Comparison of ENCODE assay signal across 8 mouse cellular contexts in genomic region chr9:21238733-21239464, GRCm38 (mm10). TPM values are rescaled to one million over a fixed set of nuclear protein-coding genes. Genes with fewer than 3 reads are reported as not detected.
DNase-seq lines count a peak whose midpoint lies in the region; TF ChIP-seq lines count a peak whose summit lies in the region.

Gene Keap1, minus strand, starts transcription at chr9:21239361.

- H3K9ac ChIP-seq in MEL (ENCODE audit: control insufficient read depth, low read depth, low read length, poor library complexity, severe bottlenecking): peak within 1 kb of the TSS; percentile 81

- peak in 1 of 3 experiments; percentile 10; a peak in 1 of 6 replicates for TF ChIP-seq CTCF in MEL (IDR thresholded peaks at IDR 0.05 in 2 of 3, conservative IDR thresholded peaks at IDR 0.05 in 1 of 3; ENCODE audit: control insufficient read depth in 1 of 3, insufficient read depth in 1 of 3, low read depth in 2 of 3, low read length in 3 of 3, poor library complexity in 1 of 3, severe bottlenecking in 1 of 3)

- H3K36me3 ChIP-seq in MEL (ENCODE audit: control insufficient read depth in 1 of 2, insufficient read depth in 2 of 2, low read length in 2 of 2): peaks cover 20 to 22% of the 10 kb centered on the region in 2 experiments
- H3K36me3 ChIP-seq in hindbrain, embryonic 10.5 days: peaks cover 28% of the 10 kb centered on the region

- peak within 1 kb of the TSS; percentile 79 to 96 for H3K4me3 ChIP-seq in MEL (ENCODE audit: control insufficient read depth in 1 of 2, insufficient read depth in 1 of 2, low read depth in 2 of 2, low read length in 2 of 2)
- peak within 1 kb of the TSS; percentile 82 for H3K4me3 ChIP-seq in hindbrain, embryonic 10.5 days

- peaks cover 12 to 30% of the 10 kb centered on the region in 2 experiments; a peak in 3 of 4 replicates for H3K4me1 ChIP-seq in MEL (ENCODE audit: control insufficient read depth in 1 of 2, insufficient read depth in 2 of 2, low read length in 2 of 2)
- peaks cover 33% of the 10 kb centered on the region for H3K4me1 ChIP-seq in hindbrain, embryonic 10.5 days (replicated peaks)

- peak; percentile 92 for DNase-seq in MEL (ENCODE audit: low read depth, low spot score)
- peak; percentile 78 for DNase-seq in cerebellum, adult 9-10 months
- DNase-seq in frontal cortex, adult 2 months (ENCODE audit: extremely low spot score in 1 of 2, low spot score in 1 of 2): peak in 1 of 2 experiments; percentile 68
- DNase-seq in hindbrain, embryonic 10.5 days (ENCODE audit: low spot score): peak; percentile 83
- DNase-seq in layer of hippocampus, adult 9-11 months: peak; percentile 69
- peak; percentile 83 for DNase-seq in lung, postnatal 14 days
- DNase-seq in retina, adult 2 months (ENCODE audit: low read depth, low spot score): peak; percentile 66
- DNase-seq in thymus, postnatal 36 days: peak; percentile 90 to 94

- H3K27ac ChIP-seq in MEL (ENCODE audit: control insufficient read depth, low read depth, low read length): peak within 1 kb of the TSS; percentile 86
- H3K27ac ChIP-seq in hindbrain, embryonic 10.5 days: peak within 1 kb of the TSS; percentile 98

- TF ChIP-seq EP300 in MEL (IDR thresholded peaks at IDR 0.05; ENCODE audit: low read depth in 1 of 2, low read length in 2 of 2): peak; percentile 31 to 46; a peak in 3 of 4 replicates

- TF ChIP-seq POLR2A in MEL (IDR thresholded peaks at IDR 0.05; ENCODE audit: control insufficient read depth in 1 of 2, insufficient read depth in 1 of 2, low read depth in 1 of 2, low read length in 2 of 2, poor library complexity in 1 of 2): peak in 1 of 2 experiments; percentile 84; a peak in 2 of 4 replicates

- under 1% methylated on average over 90 of the region's 90 CpGs for WGBS in hindbrain, embryonic 10.5 days

- no peaks in the 10 kb centered on the region for H3K27me3 ChIP-seq in MEL (ENCODE audit: control insufficient read depth in 1 of 2, insufficient read depth in 2 of 2, low read length in 2 of 2)
- peaks cover 43% of the 10 kb centered on the region for H3K27me3 ChIP-seq in hindbrain, embryonic 10.5 days (ENCODE audit: insufficient read depth, poor library complexity, severe bottlenecking)

- H3K79me2 ChIP-seq in MEL (ENCODE audit: control insufficient read depth, insufficient read depth, low read length, poor library complexity): peaks cover 44% of the 10 kb centered on the region

- no peaks in the 10 kb centered on the region for H3K9me3 ChIP-seq in MEL (replicated peaks; ENCODE audit: insufficient read depth, low read length)
- 0 out of 2 replicates have a peak, but pooled peaks cover 5% of the 10 kb centered on the region for H3K9me3 ChIP-seq in hindbrain, embryonic 10.5 days

- no peak for TF ChIP-seq RAD21 in MEL (IDR thresholded peaks at IDR 0.05; ENCODE audit: low read depth, low read length)

TF ChIP-seq in MEL, 35 proteins besides CTCF, POLR2A, EP300 and RAD21:
- peak; percentile 91 for TF ChIP-seq MXI1 (IDR thresholded peaks at IDR 0.05; ENCODE audit: low read depth, low read length)
- TF ChIP-seq NELFE (IDR thresholded peaks at IDR 0.05; ENCODE audit: low read depth, low read length): peak; percentile 86
- peak; percentile 16; the same call in 1 of the 2 replicates for TF ChIP-seq RCOR1 (IDR thresholded peaks at IDR 0.05; ENCODE audit: low read depth, low read length)
- TF ChIP-seq E2F4 (IDR thresholded peaks at IDR 0.05; ENCODE audit: borderline replicate concordance, low read depth, low read length): 0 out of 2 replicates have a peak, but pooled peaks have one; percentile 13
- peak; percentile 86 for TF ChIP-seq MAFK (IDR thresholded peaks at IDR 0.05; ENCODE audit: borderline replicate concordance, low read depth, low read length)
- no peak for TF ChIP-seq ZC3H11A (IDR thresholded peaks at IDR 0.05; ENCODE audit: low read depth, low read length)
- TF ChIP-seq ZKSCAN1 (IDR thresholded peaks at IDR 0.05; ENCODE audit: low read depth, low read length): no peak
- TF ChIP-seq MYC (IDR thresholded peaks at IDR 0.05; ENCODE audit: low read depth, low read length): peak; percentile 80; the same call in 1 of the 2 replicates
- TF ChIP-seq CHD2 (IDR thresholded peaks at IDR 0.05; ENCODE audit: low read length): no peak
- TF ChIP-seq MAX (IDR thresholded peaks at IDR 0.05; ENCODE audit: low read length): peak; percentile 55
- peak; percentile 60 for TF ChIP-seq TCF12 (IDR thresholded peaks at IDR 0.05; ENCODE audit: low read depth, low read length)
- TF ChIP-seq USF1 (IDR thresholded peaks at IDR 0.05; ENCODE audit: low read depth, low read length): no peak; the same call in 1 of the 2 replicates
- peak; percentile 98 for TF ChIP-seq MAZ (IDR thresholded peaks at IDR 0.05; ENCODE audit: low read depth, low read length)
- peak; percentile 94 for TF ChIP-seq ELF1 (IDR thresholded peaks at IDR 0.05; ENCODE audit: low read depth, low read length)
- TF ChIP-seq GABPA (IDR thresholded peaks at IDR 0.05; ENCODE audit: low read depth, low read length): peak; percentile 97
- peak; percentile 55; the same call in 1 of the 2 replicates for TF ChIP-seq POLR2AphosphoS5 (IDR thresholded peaks at IDR 0.05; ENCODE audit: borderline replicate concordance, low read depth, low read length)
- TF ChIP-seq GATA1 (IDR thresholded peaks at IDR 0.05; ENCODE audit: low read depth, low read length): no peak
- no peak for TF ChIP-seq MYB (IDR thresholded peaks at IDR 0.05; ENCODE audit: low read depth, low read length)
- TF ChIP-seq ETS1 (IDR thresholded peaks at IDR 0.05; ENCODE audit: low read depth, low read length): peak; percentile 70
- TF ChIP-seq BHLHE40 (IDR thresholded peaks at IDR 0.05; ENCODE audit: borderline replicate concordance, low read depth, low read length): peak; percentile 46; the same call in 1 of the 2 replicates
- TF ChIP-seq SMC3 (IDR thresholded peaks at IDR 0.05; ENCODE audit: low read depth, low read length): no peak
- TF ChIP-seq CHD1 (IDR thresholded peaks at IDR 0.05; ENCODE audit: low read depth, low read length): no peak
- TF ChIP-seq USF2 (IDR thresholded peaks at IDR 0.05; ENCODE audit: borderline replicate concordance in 1 of 2, insufficient read depth in 1 of 2, low read depth in 1 of 2, low read length in 2 of 2): no peak
- peak; percentile 85 for TF ChIP-seq HCFC1 (IDR thresholded peaks at IDR 0.05; ENCODE audit: low read depth, low read length)
- TF ChIP-seq MEF2A (IDR thresholded peaks at IDR 0.05; ENCODE audit: extremely low read depth, insufficient replicate concordance, low read depth, low read length, poor library complexity, severe bottlenecking): peak; percentile 62; the same call in 1 of the 2 replicates
- no peak for TF ChIP-seq ZNF384 (IDR thresholded peaks at IDR 0.05; ENCODE audit: low read depth, low read length)
- TF ChIP-seq POLR2AphosphoS2 (IDR thresholded peaks at IDR 0.05; ENCODE audit: low read length): peak; percentile 72
- TF ChIP-seq SIN3A (IDR thresholded peaks at IDR 0.05; ENCODE audit: low read length): peak; percentile 86
- no peak; the same call in 1 of the 2 replicates for TF ChIP-seq KAT2A (conservative IDR thresholded peaks at IDR 0.05; ENCODE audit: low read depth, low read length)
- no peak for TF ChIP-seq TAL1 (IDR thresholded peaks at IDR 0.05; ENCODE audit: low read length)
- TF ChIP-seq ZMIZ1 (IDR thresholded peaks at IDR 0.05; ENCODE audit: low read depth, low read length): peak; percentile 46; the same call in 1 of the 2 replicates
- TF ChIP-seq NRF1 (IDR thresholded peaks at IDR 0.05; ENCODE audit: insufficient read depth, low read depth, low read length, poor library complexity, severe bottlenecking): 0 out of 2 replicates have a peak, but pooled peaks have one; percentile 18
- peak; percentile 99 for TF ChIP-seq UBTF (IDR thresholded peaks at IDR 0.05; ENCODE audit: borderline replicate concordance, insufficient read depth, low read depth, low read length)
- TF ChIP-seq TBP (IDR thresholded peaks at IDR 0.05; ENCODE audit: low read depth, low read length): peak; percentile 63

RNA-seq across cellular contexts. Expression of gene Keap1, which starts in this region (rescaled TPM):
- 168 and 174 TPM in 2 replicates for total RNA-seq in MEL (2012; rRNA removed)
- 100 to 1,000 TPM in 1 of 2 experiments, 10 to 100 TPM in 1; 67.5 to 171 TPM for polyA plus RNA-seq in MEL (2012; ENCODE audit: insufficient read depth in 1 of 2, insufficient read length in 2 of 2, low read depth in 1 of 2, low replicate concordance in 2 of 2, missing spikeins in 1 of 2)
- 58.3 and 59.6 TPM in 2 replicates for polyA plus RNA-seq in frontal cortex, adult 2 months (2012; rRNA removed)
- polyA plus RNA-seq in hindbrain, embryonic 10.5 days (2016; fragmentation: Nextera tagmentation; extraction: Ambion mirVana): 46.5 and 50.0 TPM in 2 replicates
